Mouse (Mus musculus): ENCODE data around the gene Akt3.

The Akt3 gene

GRCm38 (mm10) chr1:177046963-177047362, 211.0 kb downstream of the Akt3 start:
- DNase-seq = no peak

GRCm38 (mm10) chr1:177045885-177046284, 212.1 kb downstream of the Akt3 start:
- no peak for DNase-seq

GRCm38 (mm10) chr1:177040058-177040457, 217.9 kb downstream of the Akt3 start:
- no peak for DNase-seq

- DNase-seq = no peak
Observed at GRCm38 (mm10) chr1:177039093-177039674, 218.8 kb downstream of the Akt3 start.

GRCm38 (mm10) chr1:177038383-177038782, 219.6 kb downstream of the Akt3 start:
- no peak for DNase-seq

- no peak for DNase-seq
Observed at GRCm38 (mm10) chr1:177035460-177035859, 222.5 kb downstream of the Akt3 start.

- no peak for DNase-seq
Observed at GRCm38 (mm10) chr1:177032233-177032632, 225.8 kb downstream of the Akt3 start.

- DNase-seq = no peak
Observed at GRCm38 (mm10) chr1:177031196-177031595, 226.8 kb downstream of the Akt3 start.

- no peak for DNase-seq
Observed at GRCm38 (mm10) chr1:177030669-177031068, 227.3 kb downstream of the Akt3 start.

- DNase-seq = no peak
Observed at GRCm38 (mm10) chr1:177029032-177029431, 229.0 kb downstream of the Akt3 start.

GRCm38 (mm10) chr1:177027706-177028105, 230.3 kb downstream of the Akt3 start:
- no peak for DNase-seq

GRCm38 (mm10) chr1:177022751-177023150, 235.3 kb downstream of the Akt3 start:
- no peak for DNase-seq

GRCm38 (mm10) chr1:177019668-177020067, 238.3 kb downstream of the Akt3 start:
- no peak for DNase-seq

- no peak for DNase-seq
Observed at GRCm38 (mm10) chr1:177018750-177019149, 239.3 kb downstream of the Akt3 start.

- no peak for DNase-seq
Observed at GRCm38 (mm10) chr1:177016729-177017128, 241.3 kb downstream of the Akt3 start.

GRCm38 (mm10) chr1:177015917-177016316, 242.1 kb downstream of the Akt3 start:
- DNase-seq = no peak

- DNase-seq = no peak
Observed at GRCm38 (mm10) chr1:177014921-177015439, 243.0 kb downstream of the Akt3 start.

GRCm38 (mm10) chr1:177014346-177014745, 243.7 kb downstream of the Akt3 start:
- DNase-seq = no peak

- DNase-seq = no peak
Observed at GRCm38 (mm10) chr1:177013776-177014175, 244.2 kb downstream of the Akt3 start.

GRCm38 (mm10) chr1:177013313-177013712, 244.7 kb downstream of the Akt3 start:
- no peak for DNase-seq

GRCm38 (mm10) chr1:177012774-177013173, 245.2 kb downstream of the Akt3 start:
- no peak for DNase-seq

GRCm38 (mm10) chr1:177011688-177012087, 246.3 kb downstream of the Akt3 start:
- no peak for DNase-seq

- no peak for DNase-seq
Observed at GRCm38 (mm10) chr1:177010607-177011302, 247.2 kb downstream of the Akt3 start.

- DNase-seq = no peak
Observed at GRCm38 (mm10) chr1:177010041-177010440, 248.0 kb downstream of the Akt3 start.
